Mouse (Mus musculus) ovary, postnatal 10 days (tissue): ENCODE data around the gene Tex33.

Experiments used
- DNase-seq: peaks from one replicate; pipeline ENCODE4 v3.0.0; 2022; ENCODE audit warnings: low spot score

Tex33 gene

GRCm38 (mm10) chr15:78395478-78395962 lies at the start of gene Tex33:
Tex33 (minus strand) TSS chr15:78395912.
- DNase-seq = no peak

GRCm38 (mm10) chr15:78443857-78444256 lies 48.1 kb upstream of the Tex33 start:
- no peak for DNase-seq

- DNase-seq = no peak
Observed at GRCm38 (mm10) chr15:78442231-78442630, 46.5 kb upstream of the Tex33 start.

GRCm38 (mm10) chr15:78438973-78439372 lies 43.3 kb upstream of the Tex33 start:
- DNase-seq = no peak

- no peak for DNase-seq
Observed at GRCm38 (mm10) chr15:78438505-78438904, 42.8 kb upstream of the Tex33 start.

GRCm38 (mm10) chr15:78438018-78438394 lies 42.3 kb upstream of the Tex33 start:
- no peak for DNase-seq

- DNase-seq = peak; percentile 53
Observed at GRCm38 (mm10) chr15:78437237-78438017, 41.7 kb upstream of the Tex33 start.

GRCm38 (mm10) chr15:78436380-78437192 lies 40.9 kb upstream of the Tex33 start:
- peak; percentile 85 for DNase-seq

GRCm38 (mm10) chr15:78435681-78436080 lies 40.0 kb upstream of the Tex33 start:
- no peak for DNase-seq

- no peak for DNase-seq
Observed at GRCm38 (mm10) chr15:78434896-78435520, 39.3 kb upstream of the Tex33 start.

- no peak for DNase-seq
Observed at GRCm38 (mm10) chr15:78431541-78432121, 35.9 kb upstream of the Tex33 start.

- no peak for DNase-seq
Observed at GRCm38 (mm10) chr15:78430874-78431273, 35.2 kb upstream of the Tex33 start.

- DNase-seq = no peak
Observed at GRCm38 (mm10) chr15:78429871-78430622, 34.3 kb upstream of the Tex33 start.

- no peak for DNase-seq
Observed at GRCm38 (mm10) chr15:78429139-78429459, 33.4 kb upstream of the Tex33 start.

GRCm38 (mm10) chr15:78428391-78429138 lies 32.9 kb upstream of the Tex33 start, which contains the start of gene Kctd17:
Kctd17 (plus strand) TSS chr15:78428564.
- DNase-seq = peak; percentile 55

- DNase-seq = no peak
Observed at GRCm38 (mm10) chr15:78425230-78425629, 29.5 kb upstream of the Tex33 start.

GRCm38 (mm10) chr15:78424507-78424906 lies 28.8 kb upstream of the Tex33 start:
- DNase-seq = no peak

- peak; percentile 67 for DNase-seq
Observed at GRCm38 (mm10) chr15:78422046-78422956, 26.6 kb upstream of the Tex33 start.

- DNase-seq = no peak
Observed at GRCm38 (mm10) chr15:78420395-78420794, 24.7 kb upstream of the Tex33 start.

GRCm38 (mm10) chr15:78416937-78417336 lies 21.2 kb upstream of the Tex33 start:
- no peak for DNase-seq
